Mouse (Mus musculus) hindbrain, embryonic 15.5 days (tissue): Measurements from ENCODE around the gene Utp6. TPM values are rescaled to one million over a fixed set of nuclear protein-coding genes. Genes with fewer than 3 reads are reported as not detected.

Source experiments
- ATAC-seq: fragments of 200-750 bp; cut with Nextera tagmentation; 2 replicates; pipeline ENCODE4 v1.8.0; 2017; ENCODE audit warnings: low read depth, moderate number of reproducible peaks, moderate TSS enrichment; ENCODE audit not compliant: low FRiP score
- H3K27ac ChIP-seq: fragments of 300-500 bp; sonication (generic); replicated peaks from 2 replicates; pipeline ENCODE4 v1.5.1; 2015; ENCODE audit warnings: mild to moderate bottlenecking, inconsistent platforms
- H3K27me3 ChIP-seq: fragments of 300-500 bp; sonication (generic); 2 replicates; pipeline ENCODE4 v1.6.1; 2015; ENCODE audit warnings: control low read depth, inconsistent platforms
- H3K36me3 ChIP-seq: fragments of 300-500 bp; sonication (generic); 2 replicates; pipeline ENCODE4 v1.6.1; 2015; ENCODE audit warnings: control low read depth, inconsistent platforms
- H3K4me1 ChIP-seq: fragments of 300-500 bp; sonication (generic); replicated peaks from 2 replicates; pipeline ENCODE4 v1.6.1; 2015; ENCODE audit warnings: control low read depth, inconsistent platforms
- H3K4me2 ChIP-seq: fragments of 300-500 bp; sonication (generic); 2 replicates; pipeline ENCODE4 v1.6.1; 2015; ENCODE audit warnings: moderate library complexity, mild to moderate bottlenecking, inconsistent platforms
- H3K4me3 ChIP-seq: fragments of 300-500 bp; sonication (generic); 2 replicates; pipeline ENCODE4 v1.5.1; 2015; ENCODE audit warnings: mild to moderate bottlenecking, inconsistent platforms
- H3K9ac ChIP-seq: fragments of 300-500 bp; sonication (generic); 2 replicates; pipeline ENCODE4 v1.6.1; 2015; ENCODE audit warnings: inconsistent platforms
- H3K9me3 ChIP-seq: fragments of 300-500 bp; sonication (generic); 2 replicates; pipeline ENCODE4 v1.6.1; 2016; ENCODE audit warnings: control low read depth, inconsistent platforms
- WGBS: fragments of 180-500 bp; shearing (Covaris S2); methylation state at CpG from one replicate; pipeline ENCODE4 v1.1.7; 2015; 5-methylcytosine and 5-hydroxymethylcytosine counted together
- polyA plus RNA-seq: library from polyadenylated mRNA; unstranded; fragments of >200 nt; fragmentation: Nextera tagmentation; extraction: Ambion mirVana; gene quantifications from 2 replicates; pipeline ENCODE4 v1.2.1, GENCODE M21; 2015

The Utp6 gene
- polyA plus RNA-seq, 1 experiment from 2014 or later, result 37.1 TPM

- no peaks in the 10 kb centered on the region for H3K9me3 ChIP-seq
- H3K4me1 ChIP-seq, result no peaks in the 10 kb centered on the region
- no peaks in the 10 kb centered on the region for H3K27me3 ChIP-seq
- peaks cover 59% of the 10 kb centered on the region for H3K36me3 ChIP-seq
- no peak overlapping the region for H3K4me2 ChIP-seq
- H3K9ac ChIP-seq, result no peak overlapping the region
- ATAC-seq, result no peak
- H3K27ac ChIP-seq, result no peak overlapping the region
- 97% methylated on average over 3 of the region's 3 CpGs for WGBS
- no peak overlapping the region for H3K4me3 ChIP-seq
These were observed 14.9 kb downstream of the Utp6 start for GRCm38 (mm10) chr11:79947265-79947664.

DNA sequence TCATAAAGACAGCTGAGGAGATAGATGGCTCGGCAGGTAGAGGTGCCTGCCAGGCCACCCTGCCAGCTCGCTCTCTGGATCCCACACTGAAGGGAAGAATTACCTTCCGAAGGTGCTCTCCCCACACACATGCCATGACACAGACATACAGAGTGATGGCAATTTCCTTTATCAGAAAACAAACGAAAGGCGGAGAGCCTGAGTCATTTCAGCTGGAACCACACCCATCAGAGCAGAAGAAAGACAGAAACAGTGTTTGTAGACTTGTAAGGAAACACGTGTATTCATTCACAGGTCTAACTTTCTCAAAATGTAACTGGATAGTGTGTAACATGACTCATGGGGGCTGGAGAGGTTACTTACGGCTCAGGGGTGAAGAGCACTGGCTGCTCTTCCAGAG is 18.6 kb downstream of the Utp6 start:
- H3K36me3 ChIP-seq, result peaks cover 57% of the 10 kb centered on the region
- H3K27me3 ChIP-seq, result no peaks in the 10 kb centered on the region
- no peak overlapping the region for H3K9ac ChIP-seq
- H3K9me3 ChIP-seq, result no peaks in the 10 kb centered on the region
- no peak overlapping the region for H3K27ac ChIP-seq
- H3K4me1 ChIP-seq, result no peaks in the 10 kb centered on the region
- no peak overlapping the region for H3K4me2 ChIP-seq
- ATAC-seq, result no peak
- 92% methylated on average over 7 of the region's 7 CpGs for WGBS
- H3K4me3 ChIP-seq, result no peak overlapping the region

GRCm38 (mm10) chr11:79943136-79943535 is 19.1 kb downstream of the Utp6 start:
- H3K4me3 ChIP-seq, result no peak overlapping the region
- no peak for ATAC-seq
- peaks cover 56% of the 10 kb centered on the region for H3K36me3 ChIP-seq

GRCm38 (mm10) chr11:79935766-79936165 is 26.4 kb downstream of the Utp6 start:
- Histone ChIP-seq H3K27me3 (no peaks in the 10 kb centered on the region), H3K9ac (no peak overlapping the region), H3K4me2 (no peak overlapping the region), H3K36me3 (peaks cover 34% of the 10 kb centered on the region), H3K27ac (no peak overlapping the region), H3K9me3 (no peaks in the 10 kb centered on the region), H3K4me3 (no peak overlapping the region), H3K4me1 (no peaks in the 10 kb centered on the region)
- no peak for ATAC-seq
- 88% methylated on average over 9 of the region's 9 CpGs for WGBS

More at GRCm38 (mm10) chr11:79943136-79943535, 19.1 kb downstream of the Utp6 start:
- no peaks in the 10 kb centered on the region for H3K4me1 ChIP-seq
- no peak overlapping the region for H3K4me2 ChIP-seq
- no peak overlapping the region for H3K9ac ChIP-seq
- no peaks in the 10 kb centered on the region for H3K9me3 ChIP-seq
- WGBS, result 87% methylated on average over 8 of the region's 8 CpGs
- no peaks in the 10 kb centered on the region for H3K27me3 ChIP-seq
- no peak overlapping the region for H3K27ac ChIP-seq

GRCm38 (mm10) chr11:79922766-79923165 is 39.4 kb downstream of the Utp6 start:
- H3K27me3 ChIP-seq, result no peaks in the 10 kb centered on the region
- H3K4me1 ChIP-seq, result no peaks in the 10 kb centered on the region
- 89% methylated on average over 1 of the region's 1 CpGs for WGBS
- H3K4me2 ChIP-seq, result no peak overlapping the region
- no peak overlapping the region for H3K4me3 ChIP-seq
- no peaks in the 10 kb centered on the region for H3K36me3 ChIP-seq
- H3K27ac ChIP-seq, result no peak overlapping the region
- no peaks in the 10 kb centered on the region for H3K9me3 ChIP-seq
- ATAC-seq, result no peak
- H3K9ac ChIP-seq, result no peak overlapping the region

DNA sequence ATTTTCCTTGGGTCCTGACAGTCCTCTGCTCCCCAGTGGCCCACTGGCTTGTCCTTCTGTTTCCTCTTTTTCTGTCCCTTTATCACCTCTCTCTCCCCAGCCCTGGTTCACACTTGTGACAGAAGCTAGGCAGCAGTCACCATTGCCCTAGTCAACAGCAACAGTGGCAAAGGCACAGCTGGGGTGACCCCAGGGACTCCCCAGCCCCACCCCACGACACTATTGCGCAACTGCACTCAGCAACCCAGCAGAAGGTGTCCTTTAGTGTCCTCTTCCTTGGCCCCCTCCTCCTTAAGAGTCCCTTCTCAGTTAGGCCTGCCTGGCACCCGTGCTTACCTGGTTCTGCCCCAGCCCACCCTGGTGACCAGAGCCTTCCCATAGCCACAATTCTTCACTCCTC is 40.0 kb downstream of the Utp6 start:
- no peaks in the 10 kb centered on the region for H3K4me1 ChIP-seq
- H3K9me3 ChIP-seq, result no peaks in the 10 kb centered on the region
- 76% methylated on average over 3 of the region's 3 CpGs for WGBS
- H3K27me3 ChIP-seq, result no peaks in the 10 kb centered on the region
- no peak overlapping the region for H3K4me3 ChIP-seq
- no peak for ATAC-seq
- no peak overlapping the region for H3K9ac ChIP-seq
- no peak overlapping the region for H3K4me2 ChIP-seq
- H3K27ac ChIP-seq, result no peak overlapping the region
- H3K36me3 ChIP-seq, result no peaks in the 10 kb centered on the region

DNA sequence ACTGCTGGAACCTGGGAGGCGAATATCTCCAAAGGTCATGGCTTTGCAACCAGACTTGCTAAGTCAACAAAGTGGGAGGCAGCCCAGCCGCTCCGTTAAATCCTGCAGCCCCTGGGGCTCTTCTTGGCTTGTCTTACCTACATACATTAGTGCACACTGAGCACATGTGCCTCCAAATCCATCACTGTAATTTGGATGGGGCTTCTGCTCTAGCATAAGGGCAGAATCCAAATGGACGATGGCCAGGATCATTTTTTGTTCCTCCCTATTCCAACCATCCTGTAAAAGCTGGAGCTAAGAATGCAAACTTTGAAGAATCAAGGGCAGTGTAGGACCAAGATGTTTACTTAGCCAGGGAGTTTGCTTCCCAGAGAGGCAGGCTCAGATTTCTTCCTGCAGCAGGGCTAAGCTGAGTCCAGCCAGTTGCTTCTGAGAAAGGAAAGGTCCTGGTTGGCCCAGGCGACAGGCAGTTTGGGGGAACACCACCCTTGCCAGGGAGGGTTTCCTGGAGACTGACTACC is 41.6 kb downstream of the Utp6 start:
- Histone ChIP-seq H3K36me3 (no peaks in the 10 kb centered on the region), H3K4me2 (no peak overlapping the region), H3K9ac (no peak overlapping the region), H3K4me1 (no peaks in the 10 kb centered on the region), H3K4me3 (no peak overlapping the region), H3K27me3 (no peaks in the 10 kb centered on the region), H3K9me3 (no peaks in the 10 kb centered on the region), H3K27ac (no peak overlapping the region)
- 59% methylated on average over 5 of the region's 5 CpGs for WGBS
- no peak for ATAC-seq

DNA sequence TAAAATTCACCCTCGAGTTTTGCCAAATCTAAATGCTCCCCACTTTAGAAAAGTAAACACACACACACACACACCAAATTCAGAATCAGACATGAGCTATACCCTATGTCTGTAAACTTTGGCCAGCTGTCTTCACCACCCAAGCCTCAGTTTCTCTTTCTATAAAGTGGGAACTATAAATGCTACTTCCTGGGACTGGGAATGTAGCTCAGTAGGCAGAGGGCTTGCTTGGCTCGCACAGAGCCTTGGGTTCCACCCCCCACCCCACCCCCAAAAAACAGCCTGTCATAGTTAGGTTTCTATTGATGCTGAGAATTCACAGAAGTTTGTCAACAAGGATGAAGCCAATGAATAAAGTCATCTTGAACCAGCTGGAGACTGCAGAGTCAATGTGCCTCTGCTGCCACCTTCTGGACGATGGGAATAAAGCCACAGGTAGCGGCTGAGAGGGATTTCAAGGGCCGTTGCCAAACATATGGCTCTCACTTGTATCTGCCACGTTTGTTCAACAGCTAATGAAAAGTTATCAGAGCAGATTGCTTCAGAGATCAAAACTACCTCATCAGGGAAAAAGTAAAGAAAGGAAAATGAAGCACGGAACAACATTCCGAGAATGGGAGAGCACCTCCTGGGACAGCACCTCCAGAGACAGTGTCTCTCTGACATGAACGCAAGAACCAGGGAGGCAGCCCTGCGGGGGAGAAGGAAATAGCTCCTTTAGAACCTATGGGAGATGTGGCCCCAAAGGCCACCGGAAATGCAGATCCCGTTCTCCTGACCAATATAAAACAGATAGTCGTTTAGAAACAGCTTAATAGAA is 42.3 kb downstream of the Utp6 start:
- WGBS, result 23% methylated on average over 13 of the region's 13 CpGs
- Histone ChIP-seq H3K27ac (no peak overlapping the region), H3K27me3 (no peaks in the 10 kb centered on the region), H3K4me3 (no peak overlapping the region), H3K36me3 (no peaks in the 10 kb centered on the region), H3K9me3 (no peaks in the 10 kb centered on the region), H3K4me1 (no peaks in the 10 kb centered on the region), H3K9ac (no peak overlapping the region), H3K4me2 (no peak overlapping the region)
- ATAC-seq, result peak; percentile 79; the same call in 1 of the 2 replicates

GRCm38 (mm10) chr11:79915696-79916349 is 46.4 kb downstream of the Utp6 start:
- no peaks in the 10 kb centered on the region for H3K9me3 ChIP-seq
- no peak overlapping the region for H3K9ac ChIP-seq
- no peak for ATAC-seq
- 27% methylated on average over 9 of the region's 9 CpGs for WGBS
- no peak overlapping the region for H3K4me3 ChIP-seq
- H3K36me3 ChIP-seq, result no peaks in the 10 kb centered on the region
- H3K27ac ChIP-seq, result no peak overlapping the region
- H3K4me1 ChIP-seq, result no peaks in the 10 kb centered on the region
- no peak overlapping the region for H3K4me2 ChIP-seq
- no peaks in the 10 kb centered on the region for H3K27me3 ChIP-seq

- H3K4me3 ChIP-seq, result no peak overlapping the region
- peak; percentile 54; the same call in 1 of the 2 replicates for ATAC-seq
- peak overlapping the region; percentile 59; the same call in 1 of the 2 replicates for H3K27ac ChIP-seq
These were observed 53.3 kb downstream of the Utp6 start for GRCm38 (mm10) chr11:79908600-79909483.

DNA sequence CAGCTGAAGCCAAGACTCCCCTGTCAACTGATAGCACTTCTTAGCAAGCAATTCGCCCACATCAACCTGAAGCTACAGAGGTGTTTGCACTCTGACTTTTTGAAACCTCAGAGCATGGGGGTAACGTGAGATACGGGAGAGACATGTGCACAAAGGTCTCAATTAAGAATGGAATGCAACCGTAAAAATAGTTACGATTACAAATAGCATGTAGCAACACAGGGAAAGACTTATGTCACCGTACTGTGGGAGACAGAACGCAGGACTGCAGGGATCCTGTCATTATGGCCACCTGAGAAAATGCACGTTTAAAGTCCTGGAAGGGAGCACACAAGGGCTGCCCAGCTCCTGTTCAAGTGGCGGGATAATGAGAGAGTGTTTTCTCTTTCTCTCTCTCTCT is 55.3 kb downstream of the Utp6 start:
- no peak for ATAC-seq
- WGBS, result 74% methylated on average over 9 of the region's 9 CpGs
- H3K9me3 ChIP-seq, result no peaks in the 10 kb centered on the region
- H3K27ac ChIP-seq, result no peak overlapping the region
- no peak overlapping the region for H3K4me2 ChIP-seq
- H3K27me3 ChIP-seq, result no peaks in the 10 kb centered on the region
- 0 out of 2 replicates have a peak, but pooled peaks cover 5% of the 10 kb centered on the region for H3K4me1 ChIP-seq
- H3K4me3 ChIP-seq, result no peak overlapping the region
- H3K9ac ChIP-seq, result no peak overlapping the region
- no peaks in the 10 kb centered on the region for H3K36me3 ChIP-seq

More at GRCm38 (mm10) chr11:79908600-79909483, 53.3 kb downstream of the Utp6 start:
- Histone ChIP-seq H3K4me2 (no peak overlapping the region), H3K9ac (no peak overlapping the region), H3K4me1 (0 out of 2 replicates have a peak, but pooled peaks cover 5% of the 10 kb centered on the region), H3K9me3 (no peaks in the 10 kb centered on the region), H3K27me3 (no peaks in the 10 kb centered on the region), H3K36me3 (no peaks in the 10 kb centered on the region)
- WGBS, result 51% methylated on average over 14 of the region's 14 CpGs
